Mouse (Mus musculus) splenic B cell, adult 2 months (primary cell): Measurements from ENCODE around the gene Slc22a12.

Experiments
- DNase-seq: peaks from one replicate; pipeline ENCODE4 v3.0.0-alpha.2; 2011; ENCODE audit warnings: low read depth, low spot score
- H3K27me3 ChIP-seq: 2 replicates; pipeline ENCODE4 v1.6.1; 2012; ENCODE audit warnings: mild to moderate bottlenecking, low read length, moderate library complexity, mixed read lengths; ENCODE audit not compliant: control insufficient read depth, poor library complexity, insufficient read depth, severe bottlenecking
- H3K36me3 ChIP-seq: 2 replicates; pipeline ENCODE4 v1.6.1; 2012; ENCODE audit warnings: mild to moderate bottlenecking, low read length, moderate library complexity, mixed read lengths; ENCODE audit not compliant: control insufficient read depth, poor library complexity, insufficient read depth, severe bottlenecking

Gene Slc22a12

DNA sequence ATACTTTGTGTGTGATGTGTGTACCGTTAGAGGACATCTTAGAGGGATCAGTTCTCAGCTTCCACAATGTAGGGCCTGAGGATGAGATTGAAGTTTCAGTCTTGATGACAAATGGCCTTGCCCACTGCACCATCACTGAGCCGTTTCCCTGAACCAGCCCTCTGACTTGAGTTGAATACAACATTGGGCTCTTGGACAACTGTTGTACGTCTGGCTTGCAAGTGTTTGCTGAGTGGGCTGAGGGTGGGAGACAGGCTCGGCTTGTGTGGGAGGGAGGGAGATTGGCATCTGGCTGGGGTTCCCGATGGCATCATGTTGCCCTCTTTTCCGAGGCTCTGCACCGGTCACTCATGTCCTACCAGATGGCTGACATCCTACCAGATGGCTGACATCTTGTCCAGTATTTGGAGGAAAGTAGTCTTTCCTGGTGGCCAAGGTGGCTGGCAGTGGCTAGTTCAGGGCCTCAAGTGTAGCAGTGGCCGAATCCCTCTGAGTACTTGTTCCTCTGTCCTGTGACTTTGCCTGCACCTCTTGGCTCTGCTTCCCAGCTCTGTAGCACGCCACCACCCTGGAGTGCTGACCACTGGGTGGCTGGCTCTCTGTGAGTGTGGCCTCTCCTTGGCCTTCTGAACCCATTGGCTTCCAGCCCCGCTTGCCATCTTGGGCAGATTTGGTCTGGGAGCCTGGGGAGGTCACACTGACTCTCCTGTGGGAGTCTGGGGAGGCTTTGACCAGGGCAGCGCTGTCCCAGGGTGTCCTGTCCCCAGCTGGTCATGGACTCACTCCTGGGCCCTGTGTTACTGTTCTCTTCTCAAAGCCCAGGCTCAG, 9.3 kb downstream of the Slc22a12 start:
- DNase-seq: no peak
- no peaks in the 10 kb centered on the region for H3K36me3 ChIP-seq
- no peaks in the 10 kb centered on the region; the same call in none of the 2 replicates for H3K27me3 ChIP-seq

DNA sequence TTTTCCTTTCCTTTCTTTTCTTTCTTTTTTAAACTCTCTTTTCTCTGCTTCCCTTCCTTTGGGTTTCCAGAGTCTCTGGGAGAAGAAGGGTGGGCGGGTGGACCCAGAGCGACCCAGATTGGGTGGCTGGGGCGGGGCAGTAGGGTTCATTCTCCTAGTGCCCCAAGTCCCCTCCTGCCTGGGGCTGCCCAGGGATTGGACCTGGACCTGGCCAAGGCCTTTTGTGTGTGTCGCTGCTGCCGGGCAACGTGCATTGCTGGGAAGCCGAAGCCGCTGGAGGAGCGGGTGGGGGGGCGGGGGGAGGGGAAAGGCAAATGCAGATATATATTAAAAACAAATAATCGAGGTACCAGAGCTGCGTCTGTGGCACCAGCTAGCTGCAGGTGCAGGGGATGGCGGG, 10.2 kb downstream of the Slc22a12 start:
- no peak for DNase-seq
- no peaks in the 10 kb centered on the region; the same call in none of the 2 replicates for H3K27me3 ChIP-seq

DNA sequence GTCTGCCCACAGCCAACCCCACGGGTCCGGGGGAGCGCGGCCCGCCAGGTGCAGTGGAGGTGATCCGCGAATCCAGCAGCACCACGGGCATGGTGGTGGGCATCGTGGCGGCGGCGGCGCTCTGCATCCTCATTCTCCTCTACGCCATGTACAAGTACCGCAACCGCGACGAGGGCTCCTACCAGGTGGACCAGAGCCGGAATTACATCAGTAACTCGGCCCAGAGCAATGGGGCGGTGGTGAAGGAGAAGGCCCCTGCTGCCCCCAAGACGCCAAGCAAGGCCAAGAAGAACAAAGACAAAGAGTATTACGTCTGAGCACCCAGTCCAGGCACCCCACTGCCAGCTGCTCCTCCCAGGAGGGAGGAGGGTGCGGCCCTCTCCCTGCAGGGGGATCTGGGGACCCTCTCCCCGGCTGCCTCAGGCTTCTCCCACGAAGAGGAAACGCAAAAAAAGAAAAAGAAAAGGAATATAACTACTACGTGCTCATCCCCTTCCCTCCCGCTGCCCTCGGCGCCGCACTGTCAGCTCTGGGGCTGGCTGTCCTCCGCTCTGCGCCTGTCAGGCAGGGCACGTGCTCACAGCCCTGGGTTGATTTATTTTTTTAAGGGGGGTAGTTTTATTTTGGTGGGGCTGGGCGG, 10.9 kb downstream of the Slc22a12 start:
- no peaks in the 10 kb centered on the region for H3K36me3 ChIP-seq
- DNase-seq: peak; percentile 48
- no peaks in the 10 kb centered on the region; the same call in none of the 2 replicates for H3K27me3 ChIP-seq

More for the DNA sequence above, 10.2 kb downstream of the Slc22a12 start:
- H3K36me3 ChIP-seq: no peaks in the 10 kb centered on the region

DNA sequence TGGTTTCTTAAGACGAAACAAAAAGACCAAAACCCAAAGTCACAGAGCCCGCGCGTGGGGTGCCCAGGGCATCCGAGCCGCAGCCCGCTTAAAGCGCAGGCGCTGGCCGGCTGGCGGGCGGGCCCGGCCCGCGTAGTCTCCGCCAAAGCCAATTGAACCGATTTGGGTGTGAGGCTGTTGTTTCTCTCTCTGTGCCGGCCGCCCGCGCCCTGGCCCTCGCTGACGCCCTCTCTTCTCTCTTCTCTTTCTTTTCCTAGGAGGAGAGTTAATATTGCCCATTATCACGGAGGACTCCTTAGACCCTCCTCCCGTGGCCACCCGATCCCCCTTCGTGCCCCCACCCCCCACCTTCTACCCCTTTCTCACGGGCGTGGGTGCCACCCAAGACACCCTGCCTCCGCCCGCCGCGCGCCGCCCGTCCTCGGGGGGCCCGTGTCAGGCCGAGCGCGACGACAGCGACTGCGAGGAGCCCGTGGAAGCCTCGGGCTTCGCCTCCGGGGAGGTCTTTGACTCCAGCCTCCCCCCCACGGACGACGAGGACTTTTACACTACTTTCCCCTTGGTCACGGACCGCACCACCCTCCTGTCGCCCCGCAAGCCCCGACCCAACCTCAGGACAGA, 11.7 kb downstream of the Slc22a12 start:
- H3K27me3 ChIP-seq: no peaks in the 10 kb centered on the region; the same call in none of the 2 replicates
- peak; percentile 43 for DNase-seq

DNA sequence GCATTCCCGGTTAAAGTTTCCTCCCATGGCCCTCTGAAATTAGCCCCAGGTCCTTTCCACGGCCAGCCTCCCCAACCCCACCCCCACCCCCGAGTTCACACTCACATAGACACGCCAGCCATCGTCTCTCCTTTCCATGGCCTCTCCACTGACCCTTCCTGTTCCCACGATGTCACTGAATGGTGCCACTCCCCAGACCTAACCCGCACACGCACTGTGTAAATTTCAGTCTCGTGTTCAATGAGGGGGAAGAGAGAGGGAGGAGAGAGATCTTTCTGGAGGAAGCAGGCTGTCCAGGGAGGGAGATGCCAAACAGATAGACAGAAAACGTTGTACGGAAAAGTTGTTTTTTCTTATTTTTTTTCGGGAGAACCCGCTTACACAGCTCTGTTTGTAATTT, 12.5 kb downstream of the Slc22a12 start:
- DNase-seq: no peak
- H3K36me3 ChIP-seq: no peaks in the 10 kb centered on the region
- no peaks in the 10 kb centered on the region; the same call in none of the 2 replicates for H3K27me3 ChIP-seq

More for the DNA sequence above, 11.7 kb downstream of the Slc22a12 start:
- H3K36me3 ChIP-seq: no peaks in the 10 kb centered on the region

DNA sequence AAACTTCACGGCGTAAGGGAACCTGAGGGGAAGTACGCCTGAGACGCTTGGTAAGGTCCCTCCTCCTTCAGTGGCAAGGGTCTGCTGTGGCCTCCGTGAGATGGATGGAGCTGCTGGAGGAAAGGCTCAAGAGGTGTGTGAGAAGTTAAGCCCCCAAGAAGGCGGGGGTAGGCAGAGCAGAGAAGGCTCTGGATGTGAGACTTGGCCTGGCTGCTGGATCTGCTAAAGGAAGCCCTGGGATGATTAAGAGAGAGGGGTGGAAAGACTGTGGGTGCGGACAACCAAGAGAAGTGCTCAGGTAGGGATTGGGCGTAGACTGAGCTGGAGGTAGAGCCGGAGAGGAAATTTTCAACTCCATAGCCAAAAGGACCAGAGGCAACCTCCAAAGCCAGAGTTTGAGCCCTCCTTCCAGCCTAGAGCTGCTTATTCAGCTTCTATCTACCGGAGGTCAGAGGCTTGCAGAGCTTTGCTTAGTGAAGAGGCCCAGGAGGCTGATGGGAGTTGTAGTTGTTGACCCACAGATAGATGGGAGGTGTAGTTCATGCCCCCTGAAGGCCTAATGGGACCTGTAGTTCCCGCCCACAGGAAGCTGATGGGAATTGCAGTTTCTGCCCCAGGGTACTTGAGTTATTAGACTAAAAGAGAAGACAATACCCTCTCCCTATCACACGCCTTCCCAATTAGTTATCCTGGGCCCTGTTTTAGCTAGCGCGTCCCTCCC, 13.4 kb downstream of the Slc22a12 start:
- peak; percentile 52 for DNase-seq
- no peaks in the 10 kb centered on the region for H3K36me3 ChIP-seq
- H3K27me3 ChIP-seq: no peaks in the 10 kb centered on the region; the same call in none of the 2 replicates

DNA sequence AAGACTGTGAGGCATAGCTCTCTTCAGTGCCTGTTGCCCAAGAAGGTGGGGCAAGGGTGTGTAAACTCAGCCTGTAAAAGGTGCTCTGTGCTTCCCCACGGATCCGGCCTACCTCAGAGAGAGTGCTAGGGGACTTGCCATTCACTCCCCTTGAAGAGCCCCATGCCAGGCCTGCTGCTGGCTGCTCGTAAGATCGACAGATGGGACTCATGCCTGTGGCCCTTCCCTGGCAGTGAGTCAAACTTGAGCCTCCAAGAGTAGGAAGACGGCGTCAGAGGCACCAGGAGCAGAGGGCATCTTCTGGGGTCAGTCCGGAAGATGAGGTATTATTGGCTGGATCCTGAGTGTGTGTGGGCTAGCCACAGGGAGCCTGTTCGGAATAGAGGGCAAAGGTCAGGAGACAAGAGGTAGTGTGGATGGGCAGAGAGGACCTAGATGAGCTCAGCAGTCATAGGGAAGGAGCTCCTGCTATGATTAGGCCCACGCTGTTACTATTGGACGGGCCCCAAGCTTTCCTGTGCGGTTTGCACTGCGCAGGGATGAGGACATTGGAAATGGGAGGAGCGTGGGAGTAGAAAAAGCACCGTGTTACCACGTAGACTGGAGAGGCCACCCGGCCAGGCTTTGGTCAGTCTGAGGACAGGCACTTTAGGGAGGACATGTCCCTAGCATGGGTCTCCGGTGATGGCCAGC, 14.8 kb downstream of the Slc22a12 start:
- no peak for DNase-seq
- Histone ChIP-seq H3K27me3 (no peaks in the 10 kb centered on the region; the same call in none of the 2 replicates), H3K36me3 (no peaks in the 10 kb centered on the region)

DNA sequence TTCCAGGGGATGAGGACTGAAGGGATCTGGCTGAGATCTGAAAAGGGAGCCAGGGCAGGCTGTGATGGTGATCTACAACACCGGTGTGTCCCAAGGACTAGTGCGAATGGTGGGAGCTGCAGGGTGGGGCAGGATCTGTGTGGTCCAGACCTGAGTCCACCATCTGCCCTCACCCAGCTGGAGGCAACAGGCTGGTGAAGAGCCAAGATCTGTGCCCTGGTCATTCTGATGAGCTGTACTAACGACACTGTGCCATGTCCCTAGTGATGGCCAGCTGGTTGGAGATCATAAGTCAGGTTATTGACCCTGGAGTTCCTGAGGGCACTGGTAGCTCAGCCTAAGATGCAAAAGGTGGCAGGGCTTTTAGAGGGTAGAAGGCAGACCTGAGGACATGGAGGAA, 15.4 kb downstream of the Slc22a12 start:
- DNase-seq: no peak
- Histone ChIP-seq H3K27me3 (no peaks in the 10 kb centered on the region; the same call in none of the 2 replicates), H3K36me3 (no peaks in the 10 kb centered on the region)

DNA sequence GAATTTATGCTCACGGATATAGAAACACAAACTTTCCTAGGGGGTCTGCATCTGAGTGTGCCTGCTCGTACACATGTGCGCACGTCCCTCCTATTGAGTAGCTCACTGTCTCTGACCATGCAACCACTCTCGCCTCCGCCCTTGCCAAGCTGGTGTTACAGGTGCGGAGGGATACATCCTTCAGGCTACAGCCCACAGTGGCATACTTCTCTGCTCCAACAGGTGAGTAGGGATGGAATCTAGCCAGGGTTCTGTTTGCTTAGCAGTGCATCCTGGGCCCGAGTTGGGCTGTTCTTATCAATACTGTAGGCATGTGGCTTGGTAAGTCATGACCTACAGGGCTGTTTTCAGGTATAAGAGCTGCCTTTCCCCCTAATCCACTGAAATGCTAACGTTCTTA, 16.8 kb downstream of the Slc22a12 start:
- H3K36me3 ChIP-seq: no peaks in the 10 kb centered on the region
- DNase-seq: no peak
- H3K27me3 ChIP-seq: no peaks in the 10 kb centered on the region; the same call in 1 of the 2 replicates

DNA sequence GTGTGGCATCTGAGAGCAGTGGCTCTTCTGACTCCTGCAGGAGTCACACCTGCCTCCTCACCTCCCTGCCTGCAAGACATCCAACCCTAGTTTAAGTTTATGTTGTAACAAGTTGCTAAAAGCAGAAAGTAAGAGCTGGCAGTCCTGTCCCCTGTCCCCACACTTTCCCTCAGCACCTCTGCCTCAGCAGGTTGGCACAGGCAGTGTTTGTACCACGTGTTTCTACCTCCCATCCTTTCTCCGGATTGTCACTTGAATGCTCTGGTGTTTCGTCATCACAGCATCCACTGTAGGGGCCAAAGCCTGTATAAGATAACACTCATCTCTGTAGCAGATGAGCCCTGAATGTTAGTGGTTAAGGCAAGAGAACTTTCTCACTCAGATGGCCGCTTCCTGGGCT, 17.8 kb downstream of the Slc22a12 start:
- no peak for DNase-seq
- Histone ChIP-seq H3K36me3 (no peaks in the 10 kb centered on the region), H3K27me3 (no peaks in the 10 kb centered on the region)

DNA sequence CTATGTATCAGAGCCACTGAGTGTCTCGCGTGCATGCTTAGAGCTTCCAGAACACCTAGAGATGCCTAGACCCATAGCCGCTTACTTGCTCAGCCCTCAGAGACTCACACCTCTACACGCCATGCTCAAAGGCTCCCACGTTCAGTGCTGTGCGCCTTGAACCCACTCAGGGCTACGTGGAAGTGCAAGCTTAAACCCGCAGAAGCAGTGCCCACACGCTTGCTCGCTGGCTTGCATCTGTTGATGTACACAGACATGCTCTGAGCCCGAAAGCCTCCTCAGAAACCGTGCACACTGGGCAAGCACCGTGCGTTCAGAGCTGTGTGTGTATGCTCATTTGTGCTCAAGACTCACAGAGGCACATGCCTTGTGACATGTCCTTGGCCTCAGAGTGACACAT, 20.5 kb downstream of the Slc22a12 start:
- no peaks in the 10 kb centered on the region for H3K36me3 ChIP-seq
- no peaks in the 10 kb centered on the region for H3K27me3 ChIP-seq
- no peak for DNase-seq

DNA sequence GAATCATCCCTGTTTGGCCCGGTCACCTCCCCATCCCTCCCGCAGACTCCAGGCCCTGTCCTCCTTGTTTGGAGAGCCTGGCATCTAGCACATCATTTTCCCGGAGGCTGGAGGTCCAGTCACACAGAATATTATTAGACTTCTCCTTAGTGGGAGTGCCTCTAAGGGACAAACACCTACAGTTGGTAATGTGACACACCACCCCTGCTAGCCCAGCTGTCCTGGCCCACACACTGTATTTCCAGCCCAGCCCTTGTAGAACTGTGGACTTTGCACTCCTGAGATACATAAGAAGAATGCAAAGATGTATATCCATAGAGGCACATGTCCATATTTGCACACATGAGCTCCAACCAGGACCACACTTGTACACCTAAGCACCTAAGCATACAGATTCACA, 21.2 kb downstream of the Slc22a12 start:
- Histone ChIP-seq H3K27me3 (no peaks in the 10 kb centered on the region), H3K36me3 (no peaks in the 10 kb centered on the region)
- no peak for DNase-seq

DNA sequence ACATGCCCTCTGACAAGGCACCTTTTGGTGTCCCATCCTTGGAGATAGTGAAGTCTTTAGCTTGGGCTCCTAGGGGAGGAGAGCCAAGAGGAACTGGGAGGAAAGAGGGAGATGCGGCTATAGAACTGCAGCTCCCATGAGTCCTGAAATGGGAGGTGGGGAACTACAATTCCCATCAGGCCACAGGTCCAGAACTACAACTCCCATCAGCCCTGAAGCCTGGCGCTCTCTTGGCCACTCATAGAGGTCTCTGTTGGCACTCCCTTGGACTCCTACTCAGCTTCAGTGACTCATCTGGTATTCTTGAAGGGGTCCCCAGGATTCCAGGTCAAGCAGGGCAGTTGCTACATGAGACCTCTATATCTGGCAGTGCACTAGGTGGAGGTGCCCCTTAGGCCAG, 23.3 kb downstream of the Slc22a12 start:
- H3K27me3 ChIP-seq: no peaks in the 10 kb centered on the region
- no peaks in the 10 kb centered on the region for H3K36me3 ChIP-seq
- no peak for DNase-seq

DNA sequence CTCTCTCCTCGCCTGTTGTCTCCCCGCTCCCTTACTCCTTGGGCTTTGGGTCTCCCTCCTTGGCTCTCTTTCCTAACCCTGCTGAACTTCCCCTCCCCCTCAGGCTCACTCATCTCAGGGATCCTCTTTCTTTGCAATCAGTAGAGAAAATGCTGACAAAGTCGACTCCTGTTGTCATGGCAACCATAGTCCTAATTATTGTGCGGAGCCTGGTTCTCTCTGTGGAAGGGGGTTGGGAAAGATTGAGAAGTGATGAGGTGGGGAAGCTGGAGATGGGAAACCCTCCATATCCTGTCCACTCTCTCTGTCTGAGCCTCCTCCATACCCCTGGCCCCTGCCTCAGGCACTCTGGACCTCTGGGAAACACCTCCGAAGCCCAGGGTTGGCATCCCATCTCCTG, 24.2 kb downstream of the Slc22a12 start:
- no peaks in the 10 kb centered on the region for H3K27me3 ChIP-seq
- no peaks in the 10 kb centered on the region for H3K36me3 ChIP-seq
- DNase-seq: no peak
